Mouse (Mus musculus) kidney, adult 2 months (tissue): Measurements from ENCODE around the gene Tm9sf4. TPM values are rescaled to one million over a fixed set of nuclear protein-coding genes. Genes with fewer than 3 reads are reported as not detected.
A peak's percentile ranks its signal among the peaks of the same experiment; 100 is the strongest.

ENCODE experiments used
- DNase-seq: peaks from one replicate; pipeline ENCODE4 v3.0.0; 2021
- H3K27ac ChIP-seq: fragments of 200-500 bp; 2 replicates; pipeline ENCODE4 v1.5.1; 2012; ENCODE audit warnings: low read depth, low read length, control low read depth, inconsistent platforms; ENCODE audit not compliant: insufficient read depth
- H3K27me3 ChIP-seq: fragments of 200-500 bp; replicated peaks from 2 replicates; pipeline ENCODE4 v1.6.1; 2012; ENCODE audit warnings: mild to moderate bottlenecking, moderate library complexity, low read length, inconsistent platforms; ENCODE audit not compliant: control insufficient read depth, insufficient read depth
- H3K36me3 ChIP-seq: fragments of 200-500 bp; 2 replicates; pipeline ENCODE4 v1.6.1; 2012; ENCODE audit warnings: mild to moderate bottlenecking, moderate library complexity, low read length, inconsistent platforms; ENCODE audit not compliant: control insufficient read depth, insufficient read depth
- H3K4me1 ChIP-seq: fragments of 200-500 bp; 2 replicates; pipeline ENCODE4 v1.6.1; 2011; ENCODE audit warnings: low read length; ENCODE audit not compliant: control insufficient read depth, insufficient read depth
- H3K4me3 ChIP-seq: fragments of 200-500 bp; 2 replicates; pipeline ENCODE4 v1.5.1; 2011; ENCODE audit warnings: mild to moderate bottlenecking, low read depth, low read length, control low read depth; ENCODE audit not compliant: insufficient read depth
- CTCF ChIP-seq: fragments of 200-500 bp; conservative IDR thresholded peaks from 2 replicates; pipeline ENCODE4 v1.5.1; 2011; ENCODE audit warnings: low read depth, mild to moderate bottlenecking, control low read depth, low read length, moderate library complexity, mixed read lengths; ENCODE audit not compliant: insufficient read depth, insufficient read length
- POLR2A ChIP-seq: fragments of 200-500 bp; IDR thresholded peaks from one replicate; pipeline ENCODE4 v1.6.1; 2011; ENCODE audit warnings: low read depth, low read length, control low read depth
- WGBS: fragments of 180-500 bp; shearing (Covaris S2); methylation state at CpG from one replicate; pipeline ENCODE4 v1.1.7; 2018; 5-methylcytosine and 5-hydroxymethylcytosine counted together
- polyA plus RNA-seq: library from polyadenylated mRNA; depleted of rRNA; stranded (reverse); fragments of >200 nt; gene quantifications from 2 replicates; pipeline ENCODE4 v1.2.3, GENCODE M21; 2012

Gene Tm9sf4
- polyA plus RNA-seq, 1 experiment: 46.0 TPM

DNA sequence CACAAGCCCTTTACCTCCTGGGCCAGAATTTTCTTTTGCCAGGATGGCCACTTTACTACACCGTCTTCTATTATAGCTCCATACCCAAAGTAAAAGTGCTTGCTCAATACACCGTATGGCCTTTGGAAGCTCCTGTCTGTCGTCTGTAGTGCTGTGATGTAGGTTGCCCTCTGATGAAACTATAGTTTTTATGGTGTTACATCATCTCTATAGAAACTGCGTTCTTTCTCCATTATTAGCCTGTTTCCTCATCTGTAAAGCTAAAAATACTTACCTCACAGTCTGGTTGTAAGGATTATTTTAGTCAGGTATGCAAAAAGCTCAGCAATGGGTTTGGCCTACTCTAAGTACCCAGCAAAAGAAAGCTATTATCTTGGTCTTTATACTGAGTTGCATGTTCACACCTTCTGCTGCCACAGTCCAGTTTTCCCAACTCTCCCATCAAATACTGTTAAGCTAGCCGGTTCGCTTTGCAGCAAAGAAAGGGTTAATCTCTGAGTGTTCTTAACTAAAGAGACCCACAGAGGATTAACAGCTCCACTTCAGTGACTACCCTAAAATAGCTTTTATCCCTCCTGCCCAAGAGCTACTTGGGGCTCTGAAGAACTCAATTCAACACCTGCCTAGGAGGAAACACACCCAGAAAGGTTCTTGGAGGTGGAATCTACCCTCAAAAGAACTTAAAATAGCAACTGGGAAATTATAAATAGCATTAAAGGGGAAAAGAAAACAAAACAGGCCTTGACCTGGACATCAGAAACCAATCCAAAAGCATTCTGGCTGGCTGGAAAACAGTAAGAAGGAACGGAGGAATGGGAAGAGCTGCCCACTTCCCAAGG lies 78.1 kb downstream of the Tm9sf4 start:
- H3K4me1 ChIP-seq: peaks cover 4% of the 10 kb centered on the region; the same call in 1 of the 2 replicates
- no peaks in the 10 kb centered on the region for H3K27me3 ChIP-seq
- H3K27ac ChIP-seq: 0 out of 2 replicates have a peak overlapping the region, but pooled peaks have one; percentile 5
- no peaks in the 10 kb centered on the region for H3K36me3 ChIP-seq
- DNase-seq: no peak
- WGBS: 51% methylated on average over 7 of the region's 7 CpGs
- TF ChIP-seq CTCF (no peak), POLR2A (no peak)
- H3K4me3 ChIP-seq: peak overlapping the region; percentile 98; the same call in 1 of the 2 replicates

DNA sequence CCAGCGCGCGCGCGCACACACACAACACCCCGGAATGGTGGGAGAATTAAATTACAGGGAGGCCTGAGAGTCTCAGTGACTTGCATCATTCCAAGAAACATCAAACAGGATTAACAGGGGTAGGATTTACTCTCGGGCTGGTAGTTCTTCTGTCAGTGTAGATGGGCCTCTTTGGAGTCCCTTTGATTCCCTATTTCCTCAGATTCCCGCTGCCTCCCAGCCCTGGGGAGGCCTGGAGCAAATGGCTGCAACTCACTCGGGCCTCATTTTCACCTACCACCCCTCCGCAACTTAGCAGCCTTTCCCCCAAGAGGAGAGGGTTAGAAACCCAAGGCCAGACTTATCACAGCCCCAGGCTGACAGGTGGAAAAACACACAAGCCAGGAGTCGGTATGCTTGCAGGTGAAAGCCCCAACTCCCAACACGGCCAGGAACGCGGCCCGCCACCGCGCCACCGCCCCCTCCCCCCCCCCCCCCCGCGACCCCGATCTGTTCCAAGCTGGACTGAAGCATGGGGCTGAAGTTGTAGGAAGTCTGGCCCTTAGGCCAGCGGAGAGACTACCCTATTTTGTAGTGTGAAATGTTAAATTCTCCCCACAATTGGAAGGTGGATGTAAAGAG lies 78.9 kb downstream of the Tm9sf4 start:
- H3K36me3 ChIP-seq: no peaks in the 10 kb centered on the region
- WGBS: 11% methylated on average over 22 of the region's 22 CpGs
- no peak for DNase-seq
- H3K27ac ChIP-seq: 0 out of 2 replicates have a peak overlapping the region, but pooled peaks have one; percentile 5
- no peaks in the 10 kb centered on the region for H3K27me3 ChIP-seq
- TF ChIP-seq CTCF (no peak), POLR2A (no peak)
- peak overlapping the region; percentile 98 for H3K4me3 ChIP-seq
- peaks cover 4% of the 10 kb centered on the region; the same call in 1 of the 2 replicates for H3K4me1 ChIP-seq

DNA sequence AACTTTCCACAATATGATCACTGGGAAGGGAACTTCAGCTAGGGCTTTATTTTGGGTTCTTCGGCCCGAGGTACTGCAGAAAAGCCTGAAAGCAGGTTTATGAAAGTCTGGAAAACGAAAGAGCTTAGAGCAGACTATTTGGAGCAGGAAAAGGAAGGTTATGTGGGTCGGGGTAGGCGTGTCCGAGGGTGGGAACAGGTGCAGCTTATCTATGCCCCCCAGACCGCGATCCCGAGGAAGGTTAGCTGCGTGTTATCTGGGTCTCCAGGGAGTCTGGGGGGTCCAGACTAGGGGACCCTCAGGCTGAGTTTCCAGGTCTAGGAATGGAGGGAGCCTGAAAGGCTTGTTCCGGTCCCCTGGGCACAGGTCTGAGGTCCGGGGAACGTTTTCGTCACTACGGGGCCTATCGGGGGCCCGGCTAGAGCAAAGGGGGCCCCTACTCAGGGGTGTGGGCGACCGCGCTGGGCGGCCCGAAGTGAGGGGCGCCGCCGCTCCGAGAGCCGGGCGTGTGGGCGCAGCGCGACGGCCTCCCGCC lies 79.7 kb downstream of the Tm9sf4 start:
- Histone ChIP-seq H3K36me3 (no peaks in the 10 kb centered on the region; the same call in 1 of the 2 replicates), H3K4me1 (peaks cover 4% of the 10 kb centered on the region; the same call in 1 of the 2 replicates), H3K4me3 (peak overlapping the region; percentile 98), H3K27ac (peak overlapping the region; percentile 75), H3K27me3 (no peaks in the 10 kb centered on the region)
- DNase-seq: peak; percentile 16
- under 1% methylated on average over 33 of the region's 33 CpGs for WGBS
- no peak for TF ChIP-seq POLR2A
- TF ChIP-seq CTCF: no peak

DNA sequence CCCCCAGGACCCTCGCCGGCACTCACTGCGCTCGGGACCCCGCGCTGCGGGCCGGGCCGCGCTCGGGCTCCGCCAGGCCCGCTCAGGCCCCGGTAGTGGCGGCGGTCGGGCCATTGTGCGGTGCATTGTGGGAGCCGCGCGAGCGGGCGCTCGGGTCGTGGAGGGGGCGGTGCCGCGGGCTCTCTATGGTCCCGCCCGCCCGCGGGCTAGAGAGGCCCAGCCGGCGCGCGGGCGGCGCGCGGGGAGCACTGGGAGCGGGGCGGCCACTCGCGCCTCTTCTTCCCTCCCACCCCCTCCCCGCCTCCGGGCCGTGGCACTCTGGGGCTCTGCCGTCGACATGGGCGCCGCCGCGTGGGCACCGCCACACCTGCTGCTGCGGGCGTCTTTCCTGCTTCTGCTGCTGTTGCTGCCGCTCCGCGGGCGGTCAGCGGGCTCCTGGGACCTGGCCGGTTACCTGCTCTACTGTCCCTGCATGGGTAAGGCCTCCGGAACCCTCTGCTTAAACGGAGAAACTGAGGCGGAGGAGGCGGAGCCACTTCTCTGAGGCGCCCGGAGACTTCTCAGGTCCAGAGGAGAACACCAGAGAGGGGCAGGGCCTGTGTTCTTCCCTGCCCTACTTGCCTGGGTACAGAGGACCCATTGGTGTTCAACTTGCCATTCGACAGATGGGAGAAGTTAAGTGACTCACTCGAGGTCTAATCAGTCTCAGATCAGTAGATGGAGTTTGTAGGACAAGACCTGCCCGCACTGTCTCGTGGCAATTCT lies 80.3 kb downstream of the Tm9sf4 start, which contains the start of the genes Plagl2 and Pofut1:
Gene Plagl2, minus strand, starts transcription at position 177 of the 765 bp plus-strand sequence.
Gene Pofut1, plus strand, starts transcription at position 284 of the 765 bp plus-strand sequence.
- H3K4me1 ChIP-seq: peaks cover 4% of the 10 kb centered on the region; the same call in 1 of the 2 replicates
- DNase-seq: peak; percentile 94
- no peaks in the 10 kb centered on the region for H3K27me3 ChIP-seq
- TF ChIP-seq CTCF (0 out of 2 replicates have a peak, but pooled peaks have one; percentile 21), POLR2A (no peak)
- H3K36me3 ChIP-seq: no peaks in the 10 kb centered on the region; the same call in 1 of the 2 replicates
- under 1% methylated on average over 63 of the region's 72 CpGs for WGBS
- H3K27ac ChIP-seq: peak within 1 kb of the TSS; percentile 75
- H3K4me3 ChIP-seq: peak within 1 kb of the TSS; percentile 98

DNA sequence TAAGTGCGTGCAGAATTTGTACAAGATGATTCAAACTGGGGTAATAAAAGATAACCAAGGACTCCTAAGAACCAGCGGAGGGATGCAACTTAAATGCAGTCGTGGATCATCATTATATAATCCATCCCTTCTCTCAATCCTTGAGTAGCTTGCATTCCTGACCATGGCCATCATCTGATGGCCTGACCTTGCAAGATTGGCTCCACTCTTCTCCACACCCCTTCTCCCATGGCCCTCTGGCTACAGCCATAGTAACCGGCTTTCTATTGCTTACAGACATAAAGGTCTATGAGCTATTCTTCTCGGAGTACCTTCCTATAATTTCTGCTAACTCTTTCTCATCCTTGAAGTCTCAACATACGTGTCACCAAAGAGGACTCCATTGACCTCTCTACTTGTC lies 81.1 kb downstream of the Tm9sf4 start:
- Histone ChIP-seq H3K27me3 (no peaks in the 10 kb centered on the region), H3K4me1 (peaks cover 4% of the 10 kb centered on the region; the same call in 1 of the 2 replicates), H3K36me3 (no peaks in the 10 kb centered on the region; the same call in 1 of the 2 replicates), H3K4me3 (no peak overlapping the region), H3K27ac (no peak overlapping the region)
- no peak for TF ChIP-seq POLR2A
- no peak for TF ChIP-seq CTCF
- no peak for DNase-seq
- 51% methylated on average over 6 of the region's 6 CpGs for WGBS

DNA sequence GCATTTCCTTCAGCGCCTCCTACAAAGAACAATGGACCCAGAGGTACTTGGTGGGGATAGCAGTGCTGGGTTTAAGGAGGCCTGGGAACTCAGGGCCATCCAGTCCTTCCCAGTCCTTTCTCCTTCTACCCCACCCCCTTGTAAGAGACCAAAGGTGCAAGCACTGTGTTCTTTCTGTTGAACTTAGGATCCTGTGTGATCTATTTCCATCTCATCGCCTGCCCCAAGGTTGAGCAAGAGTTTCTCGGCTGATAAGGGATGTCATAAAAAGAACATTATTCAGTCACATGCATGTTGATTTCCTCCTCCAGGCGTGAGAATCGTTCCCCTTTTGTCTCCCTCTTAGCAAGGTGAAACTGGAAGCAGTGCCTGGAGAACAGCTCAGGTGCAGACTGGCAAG lies 88.6 kb downstream of the Tm9sf4 start:
- Histone ChIP-seq H3K27ac (no peak overlapping the region), H3K4me3 (no peak overlapping the region), H3K4me1 (no peaks in the 10 kb centered on the region), H3K27me3 (no peaks in the 10 kb centered on the region), H3K36me3 (no peaks in the 10 kb centered on the region; the same call in none of the 2 replicates)
- TF ChIP-seq POLR2A: no peak
- TF ChIP-seq CTCF: no peak
- WGBS: 74% methylated on average over 5 of the region's 5 CpGs
- DNase-seq: no peak
